Mouse (Mus musculus): ENCODE results near the gene Myog.

GRCm38 (mm10) chr1:134336958-134337710 is 47.3 kb downstream of the Myog start:
- TF ChIP-seq CTCF (IDR thresholded peaks at IDR 0.05; ENCODE audit: low read depth, low read length) = no peak
- TF ChIP-seq POLR2A (IDR thresholded peaks at IDR 0.05; ENCODE audit: borderline replicate concordance, low read depth, low read length) = no peak

All from bone marrow macrophage, adult 2 months (primary cell).